Mouse (Mus musculus): ENCODE measurements around the gene Scpep1. TPM values are rescaled to one million over a fixed set of nuclear protein-coding genes. Genes with fewer than 3 reads are reported as not detected.

Gene Scpep1
- polyA plus RNA-seq, 1 experiment from 2014 or later = 57.4 TPM

DNA sequence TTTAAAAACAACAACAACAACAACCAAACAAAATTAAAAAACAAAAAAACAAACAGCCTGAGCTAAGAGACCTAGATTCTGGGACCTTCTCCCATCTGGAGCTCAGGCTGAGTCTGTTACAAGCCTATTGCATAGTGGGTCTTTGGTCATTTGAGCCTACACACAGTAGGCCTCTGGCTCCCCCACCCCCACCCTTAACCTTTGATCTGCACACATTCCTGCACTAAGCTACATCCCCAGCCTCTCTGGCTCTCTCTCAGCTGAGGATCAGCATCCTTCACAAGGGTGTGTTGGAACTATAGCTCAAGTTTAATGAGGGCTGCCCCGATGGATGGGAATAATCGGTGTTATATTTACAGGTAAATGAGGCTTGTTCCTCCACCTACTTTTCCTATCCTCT lies 40.4 kb upstream of the Scpep1 start:
- H3K27me3 ChIP-seq (ENCODE audit: insufficient read depth, poor library complexity, severe bottlenecking) = peaks cover 27% of the 10 kb centered on the region
- DNase-seq (ENCODE audit: low spot score) = no peak
- peaks cover 12% of the 10 kb centered on the region for H3K4me1 ChIP-seq (replicated peaks)
- no peaks in the 10 kb centered on the region for H3K9me3 ChIP-seq
- H3K4me3 ChIP-seq = no peak overlapping the region
- H3K27ac ChIP-seq = no peak overlapping the region
- WGBS = 92% methylated on average over 2 of the region's 2 CpGs
- peaks cover 9% of the 10 kb centered on the region for H3K36me3 ChIP-seq

DNA sequence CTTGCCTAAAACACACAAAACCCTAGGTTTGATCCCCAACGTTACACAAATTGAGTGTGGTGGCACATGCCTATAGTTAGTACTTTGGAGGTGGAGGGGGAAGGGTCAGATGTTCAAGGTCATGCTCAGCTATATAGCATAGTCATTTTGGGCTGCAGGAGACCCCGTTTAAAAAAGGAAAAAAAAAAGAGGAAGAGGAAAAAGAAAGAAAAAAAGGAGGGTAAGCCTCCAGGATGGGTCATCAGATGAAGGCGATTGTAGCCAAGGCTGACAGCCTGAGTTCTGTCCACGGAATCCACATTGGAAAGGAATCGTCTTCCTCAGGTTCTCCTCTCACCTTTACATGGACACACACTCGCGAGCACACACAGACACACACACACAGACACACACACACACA lies 39.2 kb upstream of the Scpep1 start:
- DNase-seq (ENCODE audit: low spot score) = no peak
- WGBS = 89% methylated on average over 7 of the region's 7 CpGs
- Histone ChIP-seq H3K27ac (no peak overlapping the region), H3K36me3 (peaks cover 18% of the 10 kb centered on the region), H3K4me1 (replicated peaks) (peaks cover 9% of the 10 kb centered on the region), H3K4me3 (no peak overlapping the region), H3K27me3 (ENCODE audit: insufficient read depth, poor library complexity, severe bottlenecking) (peaks cover 16% of the 10 kb centered on the region), H3K9me3 (no peaks in the 10 kb centered on the region)

DNA sequence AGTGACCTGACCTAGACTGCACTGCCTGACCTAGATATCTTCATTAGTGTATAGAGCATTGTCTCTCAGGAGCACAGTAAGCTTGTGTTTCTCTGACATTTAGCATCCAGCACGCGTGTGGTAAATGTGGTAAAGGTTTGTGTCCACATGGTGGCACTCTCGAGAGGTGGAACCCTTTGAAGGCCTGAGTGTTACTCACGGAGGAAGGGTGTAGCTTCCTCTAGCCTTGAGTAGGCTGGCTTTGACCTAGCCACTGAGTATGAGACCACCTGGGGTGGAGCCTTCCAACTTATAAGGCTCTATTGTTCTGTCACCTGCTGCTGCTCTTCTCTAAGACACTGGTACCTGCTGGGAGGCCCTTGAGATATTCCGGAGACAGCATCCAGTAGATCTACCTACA lies 38.4 kb upstream of the Scpep1 start:
- no peak overlapping the region for H3K4me3 ChIP-seq
- H3K4me1 ChIP-seq (replicated peaks) = no peaks in the 10 kb centered on the region; the same call in 1 of the 2 replicates
- no peak overlapping the region for H3K27ac ChIP-seq
- peaks cover 21% of the 10 kb centered on the region for H3K36me3 ChIP-seq
- peak; percentile 37 for DNase-seq (ENCODE audit: low spot score)
- no peaks in the 10 kb centered on the region for H3K9me3 ChIP-seq
- WGBS = 13% methylated on average over 5 of the region's 5 CpGs
- H3K27me3 ChIP-seq (ENCODE audit: insufficient read depth, poor library complexity, severe bottlenecking) = peaks cover 7% of the 10 kb centered on the region

DNA sequence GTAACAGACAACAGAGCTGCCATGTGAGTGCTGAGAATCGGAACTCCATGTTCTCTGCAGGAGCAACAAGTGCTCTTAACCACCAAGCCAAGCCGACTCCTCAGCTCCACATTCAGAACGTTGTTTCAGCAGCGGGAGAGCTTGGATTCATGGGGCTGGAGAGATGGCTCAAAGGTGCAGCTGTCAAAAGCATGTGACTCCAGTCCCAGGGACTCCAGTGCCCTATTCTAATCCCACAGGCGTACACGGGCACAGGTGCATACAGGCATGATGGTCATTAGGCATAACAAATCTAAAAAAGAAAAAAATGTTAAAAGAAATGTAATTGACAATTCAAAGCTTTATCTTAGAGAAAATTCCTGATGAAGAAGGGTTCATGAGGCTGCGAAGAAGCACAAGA lies 37.9 kb upstream of the Scpep1 start:
- H3K4me3 ChIP-seq = no peak overlapping the region
- peaks cover 25% of the 10 kb centered on the region for H3K36me3 ChIP-seq
- H3K4me1 ChIP-seq (replicated peaks) = no peaks in the 10 kb centered on the region; the same call in 1 of the 2 replicates
- no peak for DNase-seq (ENCODE audit: low spot score)
- no peak overlapping the region for H3K27ac ChIP-seq
- no peaks in the 10 kb centered on the region for H3K9me3 ChIP-seq
- WGBS = 55% methylated on average over 7 of the region's 7 CpGs
- peaks cover 3% of the 10 kb centered on the region for H3K27me3 ChIP-seq (ENCODE audit: insufficient read depth, poor library complexity, severe bottlenecking)

DNA sequence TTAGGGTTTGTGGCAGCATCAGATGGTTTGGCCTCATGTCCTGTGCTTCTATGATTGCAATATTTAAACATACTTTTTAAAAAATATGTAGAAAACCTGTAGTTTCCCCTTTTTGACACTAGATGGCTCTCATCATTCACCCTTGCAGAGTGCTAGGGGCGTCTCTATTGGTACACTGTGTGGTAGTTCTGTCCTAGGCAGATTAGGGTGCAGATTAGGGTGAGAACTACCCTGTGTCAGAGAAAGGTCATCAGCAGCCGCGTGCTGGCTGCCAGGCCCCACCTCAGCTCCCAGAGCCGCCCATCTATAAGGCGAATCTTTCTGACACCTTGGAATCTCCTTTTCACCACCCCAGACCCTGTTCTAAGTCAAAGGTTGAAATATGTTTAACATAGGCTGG lies 34.3 kb upstream of the Scpep1 start:
- H3K4me3 ChIP-seq = no peak overlapping the region
- no peaks in the 10 kb centered on the region for H3K27me3 ChIP-seq (ENCODE audit: insufficient read depth, poor library complexity, severe bottlenecking)
- no peaks in the 10 kb centered on the region; the same call in 1 of the 2 replicates for H3K4me1 ChIP-seq (replicated peaks)
- no peaks in the 10 kb centered on the region for H3K9me3 ChIP-seq
- peaks cover 58% of the 10 kb centered on the region for H3K36me3 ChIP-seq
- WGBS = 81% methylated on average over 5 of the region's 5 CpGs
- no peak for DNase-seq (ENCODE audit: low spot score)
- no peak overlapping the region for H3K27ac ChIP-seq

DNA sequence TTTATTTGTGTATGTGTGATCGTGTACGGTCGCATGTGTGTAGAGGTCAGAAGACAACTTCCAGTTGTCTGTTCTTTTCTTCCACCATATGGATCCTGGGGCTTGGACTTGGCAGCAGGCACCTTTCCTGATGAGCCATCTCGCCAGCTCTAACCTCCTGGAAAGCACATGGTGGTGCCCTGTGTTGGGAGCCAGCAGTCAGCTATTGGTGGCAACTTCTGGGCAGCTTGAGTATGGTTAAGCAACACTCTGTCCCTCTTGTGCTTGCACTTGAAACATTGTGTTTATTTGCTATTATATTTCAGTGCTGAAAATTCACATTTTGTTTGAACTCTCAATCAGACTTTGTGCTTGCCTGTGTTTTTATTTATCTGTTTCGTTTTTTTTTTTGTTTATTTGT lies 33.7 kb upstream of the Scpep1 start:
- Histone ChIP-seq H3K27me3 (ENCODE audit: insufficient read depth, poor library complexity, severe bottlenecking) (no peaks in the 10 kb centered on the region), H3K36me3 (peaks cover 63% of the 10 kb centered on the region), H3K4me3 (no peak overlapping the region), H3K4me1 (replicated peaks) (no peaks in the 10 kb centered on the region; the same call in 1 of the 2 replicates), H3K9me3 (no peaks in the 10 kb centered on the region), H3K27ac (no peak overlapping the region)
- 83% methylated on average over 5 of the region's 5 CpGs for WGBS
- no peak for DNase-seq (ENCODE audit: low spot score)

DNA sequence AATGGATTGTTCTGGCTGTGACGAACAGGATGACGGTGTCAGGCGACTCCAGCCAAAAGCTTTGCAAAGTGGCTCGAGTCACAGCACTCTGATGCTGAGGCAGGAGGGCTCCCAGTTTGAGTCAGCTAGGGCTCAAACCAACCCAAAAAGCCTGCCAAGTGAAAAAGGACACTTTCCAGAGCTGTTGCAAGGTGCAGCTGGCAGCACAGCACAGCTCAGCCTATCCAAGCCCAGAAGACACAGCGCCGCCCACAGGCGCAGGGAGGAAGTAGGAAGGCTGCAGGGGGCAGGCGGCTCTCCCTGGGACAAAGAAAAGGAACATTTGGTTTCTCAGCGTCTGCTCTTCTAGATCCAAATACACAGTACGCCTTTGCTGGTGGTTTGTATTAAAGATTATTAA lies 31.4 kb upstream of the Scpep1 start:
- whole genome bisulfite sequencing = 86% methylated on average over 10 of the region's 10 CpGs
- Histone ChIP-seq H3K27ac (no peak overlapping the region), H3K4me3 (no peak overlapping the region), H3K36me3 (peaks cover 86% of the 10 kb centered on the region), H3K27me3 (ENCODE audit: insufficient read depth, poor library complexity, severe bottlenecking) (no peaks in the 10 kb centered on the region), H3K9me3 (no peaks in the 10 kb centered on the region), H3K4me1 (replicated peaks) (no peaks in the 10 kb centered on the region)
- no peak for DNase-seq (ENCODE audit: low spot score)

DNA sequence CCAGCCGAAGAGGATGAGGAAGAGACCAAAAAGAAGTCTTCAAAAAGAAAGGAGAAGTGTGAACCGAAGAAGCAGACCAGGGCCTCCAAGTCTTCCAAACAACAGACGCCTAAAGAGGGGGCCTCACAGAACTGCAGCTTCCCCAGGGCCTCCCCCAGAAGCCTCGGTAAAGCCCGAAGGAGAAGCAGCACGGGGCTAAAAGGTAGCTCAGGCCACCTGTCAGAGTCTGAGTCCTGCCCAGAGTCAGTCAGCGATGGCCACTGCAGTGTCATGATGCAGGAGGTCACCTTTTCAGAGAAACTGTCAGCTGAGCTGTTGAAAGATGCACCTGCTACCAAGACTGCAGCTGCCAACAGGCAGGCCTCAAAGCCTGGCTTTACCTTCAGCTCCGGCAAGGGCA lies 26.1 kb upstream of the Scpep1 start:
- H3K4me1 ChIP-seq (replicated peaks) = no peaks in the 10 kb centered on the region
- no peak overlapping the region for H3K4me3 ChIP-seq
- H3K27ac ChIP-seq = no peak overlapping the region
- H3K27me3 ChIP-seq (ENCODE audit: insufficient read depth, poor library complexity, severe bottlenecking) = no peaks in the 10 kb centered on the region
- no peaks in the 10 kb centered on the region for H3K9me3 ChIP-seq
- H3K36me3 ChIP-seq = peaks cover 62% of the 10 kb centered on the region
- DNase-seq (ENCODE audit: low spot score) = no peak
- whole genome bisulfite sequencing = 87% methylated on average over 8 of the region's 8 CpGs

DNA sequence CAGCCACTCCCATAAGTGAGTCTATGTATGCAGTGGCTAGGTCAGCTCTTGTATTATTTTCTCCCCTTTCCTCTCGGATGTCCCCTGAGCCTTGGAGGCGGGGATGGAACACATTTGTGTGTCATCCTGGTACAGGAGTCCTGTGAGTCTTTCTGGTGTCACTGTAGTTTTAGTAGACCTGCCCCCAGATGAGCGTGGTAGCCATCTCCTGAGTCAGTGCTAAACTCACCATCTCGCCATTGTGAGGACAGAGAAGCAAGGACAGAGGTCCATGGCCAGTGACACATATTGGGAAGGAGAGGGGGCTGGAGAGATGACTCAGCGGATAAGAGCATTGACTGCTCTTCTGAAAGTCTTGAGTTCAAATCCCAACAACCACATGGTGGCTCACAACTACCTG lies 21.9 kb upstream of the Scpep1 start:
- Histone ChIP-seq H3K9me3 (no peaks in the 10 kb centered on the region), H3K36me3 (peaks cover 30% of the 10 kb centered on the region), H3K27ac (no peak overlapping the region), H3K4me1 (replicated peaks) (peaks cover 10% of the 10 kb centered on the region), H3K4me3 (no peak overlapping the region), H3K27me3 (ENCODE audit: insufficient read depth, poor library complexity, severe bottlenecking) (no peaks in the 10 kb centered on the region)
- no peak for DNase-seq (ENCODE audit: low spot score)
- WGBS = 82% methylated on average over 5 of the region's 5 CpGs

DNA sequence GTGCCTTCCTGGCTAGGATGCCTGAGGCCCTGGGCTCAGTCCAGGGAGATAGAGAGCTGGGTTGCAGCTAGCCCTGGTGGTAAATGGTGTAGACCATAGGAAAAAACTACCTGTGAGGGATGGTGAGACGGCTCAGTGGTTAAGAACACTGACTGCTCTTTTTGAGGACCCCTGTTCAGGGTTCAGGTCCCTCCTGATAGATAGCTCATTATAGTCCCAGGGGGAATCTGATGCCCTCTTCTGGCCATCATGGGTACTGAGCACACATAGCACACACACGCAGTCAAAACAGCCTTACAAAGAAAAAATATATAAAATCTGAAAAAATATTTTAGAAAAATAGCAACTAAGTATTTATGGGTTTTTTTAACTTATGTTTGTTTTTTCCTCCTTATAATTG lies 21.1 kb upstream of the Scpep1 start:
- Histone ChIP-seq H3K4me3 (no peak overlapping the region), H3K9me3 (no peaks in the 10 kb centered on the region), H3K27me3 (ENCODE audit: insufficient read depth, poor library complexity, severe bottlenecking) (no peaks in the 10 kb centered on the region), H3K27ac (no peak overlapping the region), H3K4me1 (replicated peaks) (peaks cover 10% of the 10 kb centered on the region), H3K36me3 (peaks cover 21% of the 10 kb centered on the region)
- DNase-seq (ENCODE audit: low spot score) = no peak
- WGBS = 95% methylated on average over 2 of the region's 2 CpGs

DNA sequence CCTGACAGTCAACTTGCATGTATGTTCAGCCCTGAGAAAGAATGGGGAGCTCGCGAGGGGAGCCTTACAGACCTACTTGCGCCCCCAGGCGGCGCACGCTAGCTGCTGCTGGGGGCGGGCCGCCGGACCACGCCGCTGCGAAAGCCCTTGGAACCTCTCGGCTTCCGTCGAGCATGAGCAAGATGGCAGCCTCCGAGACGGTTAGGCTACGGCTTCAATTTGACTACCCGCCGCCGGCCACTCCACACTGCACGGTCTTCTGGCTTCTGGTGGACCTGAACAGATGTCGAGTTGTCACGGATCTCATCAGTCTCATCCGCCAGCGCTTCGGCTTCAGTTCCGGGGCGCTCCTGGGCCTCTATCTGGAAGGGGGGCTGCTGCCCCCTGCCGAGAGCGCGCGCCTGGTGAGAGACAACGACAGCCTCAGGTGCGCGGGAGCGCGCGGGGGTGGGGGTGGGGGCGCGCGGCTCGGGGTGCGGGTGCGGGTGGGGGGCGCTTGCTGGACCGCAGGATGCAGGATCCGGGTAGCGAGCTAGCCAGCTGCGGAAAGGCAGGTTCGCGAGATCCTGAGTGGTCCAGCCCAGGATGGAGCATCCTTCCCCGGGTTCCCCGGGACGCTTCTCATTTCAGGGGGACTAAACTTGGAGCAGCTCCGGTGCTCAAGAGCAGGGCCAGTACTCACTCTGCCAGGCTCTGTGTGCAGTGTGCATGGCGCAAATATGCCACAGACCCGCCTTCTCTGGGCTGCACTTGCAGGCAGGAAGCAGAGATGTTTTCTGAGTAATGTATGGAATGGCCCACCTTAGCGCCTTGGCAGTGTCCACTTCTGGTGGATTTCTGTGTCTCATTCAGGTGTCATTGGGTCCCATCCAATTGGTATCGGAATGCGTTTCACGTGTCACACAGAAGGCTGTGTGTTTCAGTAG lies 18.8 kb upstream of the Scpep1 start:
- 2% methylated on average over 62 of the region's 62 CpGs for WGBS
- H3K27ac ChIP-seq = peak overlapping the region; percentile 95
- H3K4me3 ChIP-seq = peak overlapping the region; percentile 79
- H3K27me3 ChIP-seq (ENCODE audit: insufficient read depth, poor library complexity, severe bottlenecking) = 0 out of 2 replicates have a peak, but pooled peaks cover 3% of the 10 kb centered on the region
- H3K9me3 ChIP-seq = no peaks in the 10 kb centered on the region
- peak; percentile 94 for DNase-seq (ENCODE audit: low spot score)
- H3K36me3 ChIP-seq = peaks cover 15% of the 10 kb centered on the region; the same call in 1 of the 2 replicates
- H3K4me1 ChIP-seq (replicated peaks) = peaks cover 10% of the 10 kb centered on the region

DNA sequence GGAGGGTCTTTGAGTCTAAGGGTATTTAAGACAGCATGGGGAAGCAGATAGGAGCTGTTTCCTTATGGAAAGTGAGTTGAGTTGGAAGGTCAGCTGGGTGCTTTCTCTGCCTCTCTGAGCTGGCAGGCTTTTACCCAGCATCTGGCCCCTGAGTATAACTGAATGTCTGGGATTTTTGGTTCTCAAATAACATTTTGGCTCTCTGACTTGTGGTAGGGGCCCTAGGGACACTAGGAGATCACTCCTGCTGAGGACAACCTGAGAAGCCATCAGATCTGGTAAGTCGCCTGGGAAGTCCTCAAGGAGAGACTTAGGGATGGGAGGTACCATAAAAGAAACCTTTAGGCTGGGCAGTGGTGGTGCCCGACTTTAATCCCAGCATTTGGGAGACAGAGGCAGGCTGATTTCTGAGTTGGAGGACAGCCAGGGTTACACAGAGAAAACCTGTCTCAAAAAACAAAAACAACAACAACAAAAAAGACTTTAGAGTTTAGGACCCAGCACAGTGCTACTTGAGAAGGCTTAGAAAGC lies 15.0 kb upstream of the Scpep1 start, which contains the start of gene Coil:
Gene Coil (plus strand): TSS at position 51 of the 531 bp plus-strand sequence.
- WGBS = 35% methylated on average over 2 of the region's 2 CpGs
- Histone ChIP-seq H3K9me3 (no peaks in the 10 kb centered on the region), H3K27ac (no peak within 1 kb of the TSS), H3K36me3 (no peaks in the 10 kb centered on the region), H3K4me3 (no peak within 1 kb of the TSS), H3K4me1 (replicated peaks) (peaks cover 10% of the 10 kb centered on the region), H3K27me3 (ENCODE audit: insufficient read depth, poor library complexity, severe bottlenecking) (0 out of 2 replicates have a peak, but pooled peaks cover 3% of the 10 kb centered on the region)
- DNase-seq (ENCODE audit: low spot score) = no peak

DNA sequence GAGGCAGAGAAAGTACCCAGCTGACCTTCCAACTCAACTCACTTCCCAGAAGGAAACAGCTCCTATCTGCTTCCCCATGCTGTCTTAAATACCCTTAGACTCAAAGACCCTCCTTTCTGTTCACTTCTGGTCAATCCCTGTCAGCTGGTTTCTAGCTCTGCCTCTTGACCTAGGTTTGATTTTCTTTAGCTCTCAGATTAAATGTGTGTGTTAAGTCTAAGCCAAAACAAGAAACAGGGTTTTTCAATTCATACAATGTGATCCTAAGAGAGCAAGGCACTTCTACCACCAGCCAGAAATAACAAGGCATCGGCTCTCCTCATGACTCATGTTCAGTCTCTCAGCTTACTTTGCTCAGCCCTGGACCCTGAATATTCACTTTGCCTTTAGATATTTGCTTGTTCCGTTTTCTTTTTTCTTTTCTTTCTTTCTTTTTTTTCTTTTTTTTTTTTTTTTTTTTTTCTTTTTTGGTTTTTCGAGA lies 11.7 kb upstream of the Scpep1 start, which contains the start of gene Elobl:
Gene Elobl (minus strand): TSS at position 51 of the 481 bp plus-strand sequence.
- Histone ChIP-seq H3K27ac (no peak within 1 kb of the TSS), H3K9me3 (no peaks in the 10 kb centered on the region), H3K4me1 (replicated peaks) (no peaks in the 10 kb centered on the region), H3K36me3 (no peaks in the 10 kb centered on the region), H3K4me3 (no peak within 1 kb of the TSS), H3K27me3 (ENCODE audit: insufficient read depth, poor library complexity, severe bottlenecking) (0 out of 2 replicates have a peak, but pooled peaks cover 3% of the 10 kb centered on the region)
- no peak for DNase-seq (ENCODE audit: low spot score)
- 81% methylated on average over 3 of the region's 3 CpGs for WGBS

Data from hindbrain, embryonic 10.5 days (tissue).